Mouse (Mus musculus) CH12F3 (cell line): ENCODE results near the gene Pecam1.
"Not testable (repeated sequence)": the region's sequence is repeated elsewhere in the genome, so short reads cannot be mapped to it uniquely, and the experiment has no call there.

Experiments used
- in situ Hi-C: fragments of 300-500 bp; cut with MboI; formaldehyde crosslinking; loops from 2 replicates; pipeline ENCODE4 v1.14.3; 2020; ENCODE audit warnings: low sequenced_read_pairs

The Pecam1 gene

DNA sequence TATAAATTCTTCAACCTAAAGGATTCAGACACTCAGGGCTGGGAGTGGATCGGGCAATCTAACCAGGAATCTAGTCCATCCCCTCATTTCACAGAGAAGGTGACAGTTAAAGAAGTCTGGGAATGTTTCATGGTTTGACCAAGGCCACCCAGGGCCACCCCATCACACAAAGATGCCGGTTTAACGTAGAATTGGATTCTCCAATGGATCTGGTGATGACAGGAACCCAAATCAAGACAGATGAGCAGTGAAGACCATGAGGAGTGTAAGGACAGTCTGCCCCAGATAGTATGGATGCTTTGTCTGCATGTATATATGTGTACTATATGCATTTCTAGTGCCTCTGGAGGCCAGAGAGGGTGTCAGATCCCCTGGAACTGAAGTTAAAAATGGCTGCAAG is 80.2 kb downstream of the Pecam1 start:
- in situ Hi-C loops, result no loop called here

DNA sequence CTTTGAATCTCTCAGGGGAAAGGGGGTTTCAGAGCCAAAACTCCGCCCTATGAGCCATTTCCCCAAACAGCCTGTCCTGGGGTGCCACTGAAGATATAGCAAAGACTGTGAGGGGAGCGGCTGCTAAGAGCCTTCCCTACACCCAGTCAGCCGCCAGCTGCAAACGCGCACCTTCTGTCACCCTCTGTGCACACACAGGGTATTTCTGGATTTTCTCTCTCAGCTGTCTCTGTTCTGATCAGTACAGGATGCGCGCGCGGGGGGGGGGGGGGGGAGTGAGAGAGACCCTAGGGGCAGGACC is 80.6 kb downstream of the Pecam1 start:
- in situ Hi-C loops, result no loop called here

DNA sequence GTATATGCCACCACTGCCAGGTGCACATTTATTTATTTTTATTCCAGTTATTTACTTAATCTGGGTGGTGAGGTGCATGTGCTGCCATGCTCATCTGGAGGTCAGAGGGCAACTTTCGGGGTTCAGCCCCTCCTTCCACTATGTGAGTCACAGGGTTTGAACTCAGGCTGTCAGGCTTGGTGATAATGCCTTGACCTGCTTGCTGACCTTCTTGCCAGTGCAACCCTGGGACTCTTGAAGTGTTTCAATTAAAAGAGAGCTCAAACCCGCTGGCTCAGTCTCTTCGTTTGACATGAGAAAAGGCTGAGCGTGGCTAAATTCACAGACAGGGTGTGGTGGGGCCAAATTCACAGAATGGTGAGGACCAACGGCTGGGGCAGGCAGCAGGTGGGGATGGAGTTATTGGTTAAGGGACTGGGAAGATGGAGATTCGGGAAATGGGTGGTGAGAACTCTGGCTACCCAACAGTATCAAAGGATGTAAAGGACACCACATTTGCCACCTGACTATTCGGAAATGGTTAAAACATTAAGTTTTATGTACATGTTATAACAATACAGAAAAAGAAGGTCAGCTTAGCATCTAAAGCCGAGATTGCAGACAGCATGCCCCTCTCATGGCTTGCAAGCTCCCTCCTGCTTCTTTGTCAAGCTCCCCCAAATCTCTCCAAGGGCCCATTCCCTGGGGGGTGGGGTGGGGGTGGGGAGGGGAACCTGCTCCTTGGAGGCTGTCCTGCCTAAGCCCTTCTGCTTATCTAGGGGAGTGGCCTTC is 81.1 kb downstream of the Pecam1 start:
- in situ Hi-C loops, result no loop called here

DNA sequence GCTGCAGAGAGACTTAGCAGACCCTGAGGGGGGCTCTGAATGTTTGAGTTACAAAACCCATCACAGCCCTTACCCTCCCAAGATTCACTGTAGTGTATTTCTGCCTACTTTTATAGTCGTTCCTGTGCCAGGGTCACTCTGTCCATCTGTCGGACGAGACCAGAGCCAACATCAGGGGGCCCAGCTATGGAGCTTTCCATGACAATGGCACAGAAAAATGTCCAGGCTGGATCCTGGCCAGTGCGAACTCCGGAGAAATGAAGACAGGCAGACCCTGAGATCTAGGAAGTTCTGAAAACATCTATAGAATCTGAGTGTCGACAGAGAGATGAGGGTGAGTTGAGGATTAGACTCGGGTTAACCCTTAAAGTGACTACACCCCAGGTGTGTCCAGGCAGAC is 82.1 kb downstream of the Pecam1 start:
- in situ Hi-C loops, result no loop called here

DNA sequence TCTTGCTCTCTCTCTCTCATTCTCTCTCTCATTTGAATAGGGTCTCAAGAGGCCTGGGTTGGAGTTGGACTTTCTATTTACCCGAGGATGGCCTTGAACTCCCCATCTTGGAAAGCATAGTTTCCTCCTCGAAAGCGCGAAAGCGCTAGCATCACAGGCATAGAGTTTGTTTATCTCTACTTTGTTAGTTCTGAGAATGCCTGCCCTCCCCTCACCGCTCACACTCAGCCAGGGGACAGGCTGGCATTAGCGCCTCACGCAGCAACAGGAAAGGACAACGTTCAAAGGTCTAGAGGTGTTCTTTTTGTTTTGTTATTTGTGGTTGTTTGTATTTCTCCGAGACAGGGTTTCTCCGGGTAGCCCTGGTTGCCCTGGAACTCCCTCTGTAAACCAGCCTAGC is 82.6 kb downstream of the Pecam1 start:
- in situ Hi-C loops, result no loop called here

DNA sequence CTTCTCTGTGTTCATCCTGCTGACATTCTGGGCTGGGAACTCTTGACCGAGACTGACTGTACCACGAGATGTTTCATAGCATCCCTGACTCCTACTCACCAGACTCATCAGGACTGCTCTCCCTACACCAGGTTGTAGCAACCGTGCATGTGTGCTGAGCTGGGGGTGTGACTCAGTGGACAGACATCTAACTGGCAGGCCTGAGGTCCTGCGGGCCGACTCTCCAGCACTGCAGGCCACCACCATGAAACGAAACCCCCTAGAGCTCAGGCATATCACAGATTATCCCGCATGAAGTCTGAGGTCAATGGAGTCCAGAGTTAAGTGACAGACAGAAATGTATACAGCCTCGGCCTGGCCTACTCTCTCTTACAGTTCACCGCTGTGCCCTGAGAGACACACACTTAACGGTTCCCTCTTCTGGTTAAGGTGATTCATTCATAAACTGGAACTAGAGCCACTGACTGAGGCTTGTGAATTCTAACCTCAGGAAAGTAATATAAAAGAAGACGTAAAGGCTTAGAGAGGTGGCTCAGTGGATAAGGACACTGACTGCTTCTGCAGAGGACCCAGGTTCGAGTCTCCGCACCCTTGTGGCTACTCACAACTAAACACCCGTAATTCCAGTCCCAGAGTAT is 83.8 kb downstream of the Pecam1 start:
- in situ Hi-C loops, result no loop called here

DNA sequence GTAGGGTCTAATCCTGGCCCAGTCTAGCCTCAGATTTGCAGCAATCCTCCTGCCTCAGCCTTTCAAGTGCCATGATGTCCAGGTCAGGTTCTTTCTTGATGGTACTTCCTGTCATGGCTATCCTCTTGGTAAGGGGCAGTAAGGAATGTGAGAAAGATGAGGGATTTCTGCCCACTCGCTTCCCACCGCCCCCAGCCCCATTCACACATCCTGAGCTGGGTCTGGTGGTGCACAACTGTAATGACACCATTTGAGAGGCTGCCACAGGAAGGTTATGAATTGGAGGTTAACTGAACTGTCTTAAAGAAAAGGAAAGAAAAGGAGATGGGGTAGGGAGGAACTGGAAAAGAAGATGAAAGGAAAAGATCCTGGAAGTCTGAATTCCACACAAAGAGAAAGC is 84.6 kb downstream of the Pecam1 start:
- in situ Hi-C loops, result no loop called here

DNA sequence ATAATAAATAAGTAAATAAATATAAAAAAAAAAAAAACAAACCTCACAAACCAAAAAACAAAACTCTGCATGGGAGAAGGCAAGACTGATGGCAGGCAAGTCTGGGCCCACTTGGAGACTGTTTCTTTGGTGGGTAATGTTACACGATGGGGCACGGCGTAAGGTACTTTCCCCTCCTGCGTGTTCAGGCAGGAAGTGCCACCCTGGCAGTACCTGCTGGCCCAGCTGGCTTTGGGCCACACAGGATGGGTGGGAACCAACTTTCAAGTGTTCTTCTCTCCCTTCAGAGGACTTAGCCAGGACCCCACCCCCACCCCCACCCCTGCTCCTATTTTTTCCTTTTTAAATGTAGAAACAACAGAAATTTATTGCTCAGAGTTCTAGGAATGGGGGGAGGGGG is 85.1 kb downstream of the Pecam1 start:
- in situ Hi-C loops, result no loop called here

DNA sequence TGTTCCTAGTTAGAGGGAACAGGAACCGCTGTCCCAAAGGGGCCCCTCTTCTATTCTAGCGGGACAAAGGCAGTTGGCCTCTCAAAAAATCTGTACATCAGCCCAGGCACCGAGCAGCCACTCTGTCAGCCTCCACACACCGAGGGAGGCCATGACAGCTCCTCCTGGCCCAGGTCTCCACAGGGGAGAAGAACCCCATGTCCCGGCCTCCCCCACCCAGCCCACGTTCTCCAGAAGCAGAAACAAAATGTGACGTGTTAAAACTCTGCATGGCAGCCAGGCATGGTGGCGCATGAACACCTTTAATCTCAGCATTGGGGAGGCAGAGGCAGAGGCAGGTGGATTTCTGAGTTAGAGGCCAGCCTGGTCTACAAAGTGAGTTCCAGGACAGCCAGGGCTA is 85.7 kb downstream of the Pecam1 start:
- in situ Hi-C loops, result no loop called here

DNA sequence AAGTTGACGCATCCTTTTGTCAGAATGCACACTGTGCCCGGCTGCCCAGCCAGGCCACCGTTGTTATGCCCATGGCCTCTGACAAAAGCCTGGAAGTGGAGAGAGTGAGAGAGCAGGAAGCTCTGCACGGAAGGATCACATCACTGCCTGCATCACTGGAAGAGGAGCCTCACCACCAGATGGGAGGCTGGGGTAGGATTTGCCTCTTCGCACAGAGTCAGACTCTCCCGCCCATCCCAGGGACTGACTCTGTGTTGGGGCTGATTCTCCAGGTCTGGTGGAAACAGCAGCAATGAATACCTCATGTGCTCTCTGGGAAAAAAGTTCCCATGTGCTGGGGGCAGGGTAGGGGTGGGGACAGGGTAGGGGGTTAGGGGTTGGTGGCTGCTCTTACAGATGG is 86.6 kb downstream of the Pecam1 start:
- in situ Hi-C loops, result no loop called here

DNA sequence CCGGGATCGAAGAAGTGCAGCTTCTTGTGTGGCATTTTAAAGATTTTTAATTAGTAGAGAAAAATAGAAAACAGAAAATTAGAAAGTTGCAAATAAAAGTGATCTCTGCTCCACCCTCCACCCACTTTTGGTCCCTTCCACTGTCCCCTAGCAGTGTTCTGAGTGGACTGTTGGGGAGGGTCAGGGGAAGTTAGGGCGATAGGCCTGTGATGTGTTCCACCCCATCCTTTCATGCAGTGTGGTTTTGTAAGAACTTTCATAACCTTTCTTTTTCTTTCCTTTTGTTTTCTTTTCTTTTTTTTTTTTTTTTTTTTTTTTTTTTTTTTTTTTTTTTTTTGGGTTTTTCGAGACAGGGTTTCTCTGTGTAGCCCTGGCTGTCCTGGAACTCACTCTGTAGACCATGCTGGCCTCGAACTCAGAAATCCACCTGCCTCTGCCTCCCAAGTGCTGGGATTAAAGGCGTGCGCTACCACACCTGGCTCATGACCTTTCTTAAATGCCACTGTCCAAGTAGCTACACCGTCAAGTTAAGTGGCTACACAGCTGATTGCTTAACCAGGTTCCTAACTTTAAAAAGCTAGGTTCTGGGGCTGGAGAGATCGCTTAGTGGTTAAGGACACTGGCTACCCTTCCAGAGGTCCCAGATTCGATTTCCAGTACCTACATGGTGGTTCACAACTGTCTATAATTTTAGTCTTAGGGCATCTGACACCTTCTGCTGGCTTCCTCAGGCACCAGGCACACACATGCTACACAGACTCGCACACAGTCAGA is 87.6 kb downstream of the Pecam1 start:
- in situ Hi-C loops, result no loop called here

DNA sequence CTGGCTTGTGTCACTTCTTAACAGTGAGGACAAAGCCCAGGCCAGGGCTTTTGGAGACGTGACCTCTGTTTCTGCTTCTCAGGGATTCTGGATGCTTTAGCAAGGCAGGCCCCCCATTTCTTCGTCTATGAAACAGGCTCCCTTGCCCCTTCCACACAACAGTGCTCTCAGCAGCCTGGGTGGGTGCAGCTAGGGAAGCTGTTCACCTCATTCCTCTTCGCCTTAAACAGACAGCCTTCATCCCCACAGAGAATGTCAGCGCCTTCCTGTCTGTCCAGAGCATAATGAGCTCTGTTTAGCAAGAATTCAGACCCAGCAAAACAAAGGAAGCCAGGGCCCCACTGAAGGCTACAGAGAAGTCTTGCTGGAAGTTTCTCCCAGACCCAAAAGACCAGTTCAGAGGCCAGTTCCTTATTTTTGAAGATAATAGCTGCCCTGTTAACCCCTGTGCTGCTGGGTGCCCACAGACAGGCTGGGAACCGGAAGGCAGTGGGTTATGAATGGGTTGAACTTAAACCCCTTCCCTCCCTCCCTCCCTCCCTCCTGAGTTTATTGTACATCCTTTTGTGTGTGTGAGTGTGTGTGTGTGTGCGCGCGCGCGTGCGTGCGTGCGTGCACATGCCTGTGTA is 89.9 kb downstream of the Pecam1 start:
- in situ Hi-C loops, result no loop called here

DNA sequence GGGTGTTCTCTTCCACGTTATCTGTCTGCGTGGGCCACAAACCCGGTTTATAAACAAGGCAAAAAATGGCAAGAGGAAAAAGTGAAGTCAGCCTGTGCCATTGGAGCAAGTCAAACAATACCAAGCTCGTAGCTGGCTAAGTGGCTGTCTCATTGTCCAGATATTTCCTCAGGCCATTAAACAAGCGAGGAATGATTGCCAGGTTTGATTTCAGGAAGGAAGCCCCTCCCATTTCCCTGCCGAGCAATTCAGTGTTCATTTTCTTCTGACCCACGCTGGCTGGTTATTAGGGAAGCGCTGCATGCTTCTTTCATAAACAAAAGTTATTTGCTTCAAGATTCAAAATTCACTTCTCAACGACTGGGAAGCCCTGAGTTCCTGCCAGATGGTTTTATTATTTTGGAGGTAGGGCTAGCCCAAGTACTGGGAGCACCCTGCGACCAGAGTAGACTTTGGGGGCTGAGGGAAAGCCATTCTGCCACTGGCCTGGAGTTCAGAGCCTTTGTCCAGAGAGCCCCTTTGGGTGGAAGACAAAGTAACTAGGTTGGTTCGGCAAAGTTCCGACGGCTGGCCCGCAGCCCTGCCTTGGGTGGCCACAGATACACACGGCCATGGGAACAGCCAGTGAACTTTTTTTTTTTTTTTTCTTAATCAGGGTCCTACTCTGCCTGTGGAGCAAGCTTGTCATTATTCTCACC is 90.7 kb downstream of the Pecam1 start:
- in situ Hi-C loops, result no loop called here

DNA sequence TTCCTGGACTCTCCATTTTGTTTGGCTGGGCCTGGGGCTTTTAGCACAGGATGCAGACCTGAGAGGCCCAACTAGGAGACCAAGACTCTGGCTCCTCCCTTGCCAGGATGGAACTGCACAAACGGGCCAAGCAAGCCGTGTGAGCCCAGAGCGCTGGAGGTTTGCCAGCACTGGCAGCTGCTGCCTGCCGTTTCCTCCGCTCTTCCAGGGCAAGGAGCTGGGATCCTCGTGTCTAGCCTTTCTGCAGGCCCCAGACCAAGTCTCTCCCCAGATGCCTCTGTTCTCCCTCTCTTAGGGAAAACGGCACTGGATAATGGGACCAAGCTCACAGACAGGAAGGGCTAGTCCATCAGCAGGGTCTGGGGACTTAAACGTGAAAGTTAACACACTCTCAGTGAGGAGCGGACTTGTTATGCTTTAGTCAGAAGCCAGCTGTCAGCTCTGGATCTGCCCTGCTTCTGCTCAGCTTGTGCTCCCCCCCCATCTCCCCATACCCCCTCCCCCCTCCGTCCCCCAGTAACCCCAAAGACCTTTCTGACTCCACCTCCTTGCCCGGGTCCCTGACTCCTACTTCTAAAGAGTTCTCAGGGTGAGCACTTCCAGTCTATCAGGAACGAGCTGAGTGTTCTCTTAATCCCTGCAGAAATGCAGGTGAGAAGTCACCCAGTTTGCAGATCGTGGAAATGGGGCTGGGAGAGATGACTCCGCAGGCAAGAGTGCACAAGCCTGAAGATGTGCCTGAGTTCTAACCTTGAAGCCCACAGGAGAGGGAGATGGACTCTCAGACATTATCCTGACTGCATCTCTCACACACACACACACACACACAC is 92.2 kb downstream of the Pecam1 start:
- in situ Hi-C loops, result no loop called here

DNA sequence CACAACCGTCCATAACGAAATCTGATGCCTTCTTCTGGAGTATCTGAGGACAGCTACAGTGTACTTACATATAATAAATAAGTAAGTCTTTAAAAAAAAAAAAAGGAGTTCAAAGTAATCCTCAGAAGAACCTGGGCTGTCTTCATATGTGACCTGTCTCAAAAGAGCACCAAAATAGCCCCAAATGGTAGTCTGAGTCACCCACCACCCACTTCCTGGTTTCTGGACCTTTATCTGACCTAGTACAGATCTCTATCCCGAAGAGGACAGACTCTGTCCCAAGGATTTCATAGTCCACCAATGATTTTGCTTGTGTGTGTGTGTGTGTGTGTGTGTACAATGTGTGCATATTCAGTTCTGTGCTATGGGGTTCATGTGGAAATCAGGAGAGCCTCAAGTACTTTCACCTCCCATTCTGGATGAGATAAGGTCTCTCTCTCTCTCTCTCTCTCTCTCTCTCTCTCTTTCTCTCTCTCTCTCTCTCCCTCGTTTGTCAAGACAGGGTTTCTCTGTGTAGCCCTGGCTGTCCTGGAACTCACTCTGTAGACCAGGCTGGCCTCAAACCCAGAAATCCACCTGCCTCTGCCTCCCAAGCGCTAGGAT is 93.4 kb downstream of the Pecam1 start:
- in situ Hi-C loops, result not testable (repeated sequence)

DNA sequence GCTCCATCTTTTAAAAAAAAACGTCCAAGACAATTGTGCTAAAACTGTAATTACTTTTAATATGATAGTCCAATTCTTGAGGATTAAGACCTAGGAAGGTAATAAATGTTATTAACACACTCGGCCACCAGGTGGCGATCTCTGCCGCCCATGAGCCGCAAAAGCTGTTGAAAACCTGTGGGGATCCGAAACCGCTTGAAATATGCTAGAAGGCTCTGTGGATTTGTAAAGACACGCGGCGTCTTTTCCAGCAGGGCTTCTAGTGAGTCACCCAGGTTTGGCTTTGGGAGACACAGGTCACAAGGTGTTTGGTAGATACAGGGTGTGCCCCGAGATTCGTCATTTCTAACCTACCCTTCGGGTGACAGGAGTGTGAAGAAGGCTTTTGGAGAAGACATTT is 102.1 kb downstream of the Pecam1 start:
- in situ Hi-C loops, result loop anchor here (5.0 kb wide), 1 partner anchor 94 kb away; no protein-coding TSS in a partner anchor

DNA sequence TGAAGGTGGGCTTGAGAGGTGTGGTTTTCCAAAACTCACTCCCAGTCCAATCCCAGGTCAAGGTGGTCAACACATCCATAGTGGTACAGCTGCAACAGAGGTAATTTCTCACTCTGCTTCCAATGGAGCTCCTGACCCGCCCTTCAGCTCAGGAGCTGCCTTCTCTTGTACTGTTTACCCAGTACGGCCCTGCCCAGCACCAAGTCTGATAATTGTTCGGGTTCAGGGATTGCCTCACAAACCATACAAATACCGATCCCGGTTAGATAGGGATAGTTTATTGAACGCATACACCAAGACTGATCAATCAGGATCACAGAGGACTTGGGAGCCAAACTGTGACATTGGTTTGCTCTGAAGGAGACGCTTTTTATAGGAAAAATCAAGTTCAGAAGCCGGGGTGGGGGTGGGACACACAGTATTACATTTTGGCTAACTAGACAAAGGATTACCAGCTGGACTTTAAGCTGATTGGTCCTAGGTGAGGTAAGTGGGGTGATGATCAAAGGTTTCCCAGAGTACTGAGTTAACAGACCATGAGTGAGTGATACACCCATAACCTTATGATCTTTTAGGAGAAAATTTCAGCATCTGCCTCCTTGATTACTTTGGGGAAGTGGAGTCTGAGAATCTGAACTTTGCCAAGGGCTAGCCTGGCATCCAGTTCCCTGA is 107.3 kb downstream of the Pecam1 start:
- in situ Hi-C loops, result no loop called here

DNA sequence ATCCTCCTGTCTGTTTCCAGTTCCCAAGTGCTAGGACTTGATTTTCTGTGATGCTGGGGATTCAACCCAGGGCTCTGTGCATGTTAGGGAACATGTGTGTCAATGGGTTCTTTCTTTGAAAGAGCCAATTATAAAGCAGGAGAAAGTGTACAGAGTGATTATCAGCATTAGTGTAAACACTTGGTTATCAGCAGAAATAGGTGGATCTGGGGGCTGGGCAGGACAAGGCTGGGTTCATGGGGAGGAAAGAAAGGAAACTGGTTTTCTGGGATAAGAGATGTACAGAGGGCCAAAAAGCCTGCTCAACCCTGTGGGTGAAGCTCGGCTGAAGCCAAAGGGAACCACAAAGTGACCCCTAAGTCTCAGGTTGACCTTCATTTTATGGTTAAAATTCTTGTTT is 108.8 kb downstream of the Pecam1 start:
- in situ Hi-C loops, result no loop called here

DNA sequence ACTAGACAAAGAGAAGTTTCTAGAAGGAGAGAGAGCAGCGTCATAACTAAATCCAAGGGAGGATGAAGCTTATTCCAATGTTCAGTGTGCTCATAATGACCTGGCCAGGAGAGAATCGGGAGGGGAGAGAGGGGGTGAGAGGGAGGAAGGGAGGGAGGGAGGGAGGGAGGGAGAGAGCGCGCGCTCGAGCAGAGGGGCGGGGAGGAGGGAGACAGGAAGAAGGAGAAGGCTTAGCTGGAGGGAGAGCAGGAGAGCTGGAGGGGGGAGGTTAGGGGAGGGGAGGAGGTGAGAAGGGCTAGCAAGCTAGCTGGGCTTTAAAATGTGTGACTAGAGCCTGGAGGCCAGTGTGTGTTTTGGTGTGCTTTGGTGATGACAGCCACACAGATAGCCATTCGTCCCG is 110.4 kb downstream of the Pecam1 start:
- in situ Hi-C loops, result no loop called here
